Comparison of ENCODE assay signal across 9 mouse cellular contexts in the genomic region with DNA sequence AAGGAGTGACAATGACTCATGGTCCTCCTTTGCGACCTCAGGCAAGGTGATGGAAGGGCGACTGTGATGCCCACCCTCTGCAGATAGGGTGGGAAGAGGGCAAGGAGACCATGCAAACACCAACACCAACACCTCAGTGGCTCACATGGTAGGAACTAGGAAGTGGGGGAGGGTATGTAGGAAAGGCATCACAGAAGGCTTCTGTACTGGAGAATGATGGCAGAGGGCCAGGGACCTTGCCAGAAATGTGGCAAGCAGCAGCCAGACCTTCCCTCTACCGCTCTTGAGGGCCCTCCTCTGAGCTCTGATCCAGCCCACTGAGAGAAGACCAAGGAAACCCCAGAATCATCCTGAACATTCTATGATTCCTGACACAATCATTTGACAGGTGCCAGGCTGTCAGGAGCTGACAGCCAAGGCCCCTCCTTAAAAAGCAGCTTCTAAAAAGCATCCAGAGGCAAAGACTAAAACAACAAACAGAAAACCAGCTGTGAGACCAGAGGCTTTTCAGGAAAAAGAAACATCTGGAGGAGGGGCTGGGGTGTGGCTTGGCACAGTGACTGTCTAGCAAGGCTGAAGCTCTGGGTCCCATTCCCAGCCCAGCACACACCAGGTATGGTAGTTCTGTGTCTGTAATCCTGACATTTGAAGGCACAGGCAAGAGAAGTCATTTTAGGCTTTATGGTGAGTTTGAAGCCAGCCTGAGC. TPM values are rescaled to one million over a fixed set of nuclear protein-coding genes. Genes with fewer than 3 reads are reported as not detected.
DNase-seq lines count a peak whose midpoint lies in the region; ATAC-seq lines count a peak whose summit lies in the region.
"Had no signal": no experiment of that assay in that cellular context is flagged by ENCODE, and none has a peak within 500 bp of the region (broad histone marks: within the 10 kb centered on the region; RNA-seq: fewer than 3 reads in every experiment).

No protein-coding gene starts in this region.

- WGBS in forebrain, embryonic 16.5 days: 62% methylated on average over 3 of the region's 3 CpGs
- WGBS in intestine, embryonic 16.5 days: 62% methylated on average over 3 of the region's 3 CpGs

- intact Hi-C loops in gastrocnemius, postnatal 14 days (cut with DNase I; ENCODE audit: low total_unique reads): no loop called here
- intact Hi-C loops in gastrocnemius, postnatal 36 days (cut with DNase I): no loop called here
- intact Hi-C loops in left cerebral cortex, postnatal 25 days (cut with DNase I): loop anchor here (5.0 kb wide), 1 partner anchor 167 kb away; no protein-coding TSS in a partner anchor

- H3K27me3 ChIP-seq in forebrain, embryonic 16.5 days (replicated peaks; ENCODE audit: control insufficient read depth, insufficient read depth, low read length): no peaks in the 10 kb centered on the region
- no peaks in the 10 kb centered on the region for H3K27me3 ChIP-seq in intestine, embryonic 16.5 days (replicated peaks; ENCODE audit: control insufficient read depth, insufficient read depth, low read length)

- no peaks in the 10 kb centered on the region for H3K9me3 ChIP-seq in forebrain, embryonic 16.5 days (ENCODE audit: control insufficient read depth, low read length)
- H3K9me3 ChIP-seq in intestine, embryonic 16.5 days (ENCODE audit: control insufficient read depth, low read length): no peaks in the 10 kb centered on the region
- H3K9me3 ChIP-seq: neural tube, embryonic 12.5 days had no signal

- H3K4me3 ChIP-seq in forebrain, embryonic 16.5 days (replicated peaks; ENCODE audit: low read length): no peak overlapping the region
- H3K4me3 ChIP-seq in intestine, embryonic 16.5 days (ENCODE audit: low read length): no peak overlapping the region
- H3K4me3 ChIP-seq: neural tube, embryonic 12.5 days had no signal

- no peak overlapping the region for H3K27ac ChIP-seq in forebrain, embryonic 16.5 days (ENCODE audit: low read length)
- H3K27ac ChIP-seq in intestine, embryonic 16.5 days (ENCODE audit: low read length): 0 out of 2 replicates have a peak overlapping the region, but pooled peaks have one; percentile 17
- H3K27ac ChIP-seq: neural tube, embryonic 12.5 days had no signal

- peak; percentile 83 for ATAC-seq in forebrain, embryonic 16.5 days
- ATAC-seq in intestine, embryonic 16.5 days: 0 out of 2 replicates have a peak, but pooled peaks have one; percentile 36

- no peaks in the 10 kb centered on the region for H3K36me3 ChIP-seq in forebrain, embryonic 16.5 days (ENCODE audit: control insufficient read depth, insufficient read depth)
- H3K36me3 ChIP-seq in intestine, embryonic 16.5 days (ENCODE audit: control insufficient read depth, insufficient read depth, low read length): no peaks in the 10 kb centered on the region
- H3K36me3 ChIP-seq: neural tube, embryonic 12.5 days had no signal

- peaks cover 13% of the 10 kb centered on the region for H3K4me1 ChIP-seq in forebrain, embryonic 16.5 days (replicated peaks; ENCODE audit: control insufficient read depth, insufficient read depth, low read length)
- H3K4me1 ChIP-seq in intestine, embryonic 16.5 days (ENCODE audit: control insufficient read depth, insufficient read depth, low read length): peaks cover 24% of the 10 kb centered on the region

- DNase-seq in gastrocnemius, postnatal 14 days: peak; percentile 67
- DNase-seq in gastrocnemius, postnatal 36 days: no peak
- peak; percentile 78 for DNase-seq in adrenal gland, postnatal 10 days
- DNase-seq in left cerebral cortex, postnatal 25 days (ENCODE audit: low spot score in 2 of 2): peak; percentile 54 to 69
- peak; percentile 34 for DNase-seq in skeletal muscle tissue, adult 2 months (ENCODE audit: low read depth, low spot score)
- DNase-seq in c-Kit-positive CD71-positive TER-119-positive erythroid progenitor cells, embryonic 14.5 days (ENCODE audit: low spot score): no peak

- H3K9ac ChIP-seq in forebrain, embryonic 16.5 days (replicated peaks; ENCODE audit: low read depth, low read length): no peak overlapping the region
- no peak overlapping the region for H3K9ac ChIP-seq in intestine, embryonic 16.5 days (ENCODE audit: low read depth, low read length)
- H3K9ac ChIP-seq: neural tube, embryonic 12.5 days had no signal

- no peak overlapping the region for H3K4me2 ChIP-seq in forebrain, embryonic 16.5 days (ENCODE audit: low read length)
- H3K4me2 ChIP-seq in intestine, embryonic 16.5 days (ENCODE audit: low read depth, low read length): no peak overlapping the region
- H3K4me2 ChIP-seq: neural tube, embryonic 12.5 days had no signal

RNA-seq across cellular contexts. Expression of a gene that starts 13.3 kb away (rescaled TPM):
- under 1 TPM in 1 of 2 experiments, not detected in 1; 0.35 TPM for total RNA-seq in gastrocnemius, postnatal 14 days (2021)
- total RNA-seq in gastrocnemius, postnatal 36 days (2021): not detected
- total RNA-seq in adrenal gland, postnatal 10 days (2021): under 1 TPM in 1 of 2 experiments, not detected in 1; 0.58 TPM
- polyA plus RNA-seq in forebrain, embryonic 16.5 days (2015; fragmentation: Nextera tagmentation; extraction: Ambion mirVana): not detected in 2 replicates
- polyA plus RNA-seq in intestine, embryonic 16.5 days (2015; fragmentation: Nextera tagmentation; extraction: Ambion mirVana): 0.54 and 0.65 TPM in 2 replicates
- not detected for total RNA-seq in left cerebral cortex, postnatal 25 days (2021)

Comparison
In these comparisons a context has a peak if more than half of its experiments do, and no peak if none do; other contexts are left out.
1. DNase-seq: peak in gastrocnemius, postnatal 14 days (single experiment), adrenal gland, postnatal 10 days (single experiment), left cerebral cortex, postnatal 25 days (2 of 2) and skeletal muscle tissue, adult 2 months (single experiment); none in gastrocnemius, postnatal 36 days (0 of 2) and c-Kit-positive CD71-positive TER-119-positive erythroid progenitor cells, embryonic 14.5 days (single experiment).